Mouse (Mus musculus) megakaryocyte-erythroid progenitor cell, adult 5-6 weeks (primary cell): ENCODE data around the gene Hsd11b1. TPM values are rescaled to one million over a fixed set of nuclear protein-coding genes. Genes with fewer than 3 reads are reported as not detected.
"Not testable (repeated sequence)": the region's sequence is repeated elsewhere in the genome, so short reads cannot be mapped to it uniquely, and the experiment has no call there.

ENCODE experiments used
- ATAC-seq: replicated peaks from 2 replicates; pipeline ENCODE4 v1.8.0; 2016; ENCODE audit warnings: mild to moderate bottlenecking, inconsistent platforms; ENCODE audit not compliant: severe bottlenecking, poor library complexity, low FRiP score, low TSS enrichment
- total RNA-seq, 2 experiments: library from RNA; stranded (forward) in 1 of 2; stranded (reverse) in 1 of 2; fragments of 200-1000, 215-1000 nt in 1 of 2; fragments of >200 nt in 1 of 2; fragmentation: Nextera tagmentation in 1 of 2; gene quantifications; 2 replicates each; pipeline ENCODE4 v1.2.3; 2014 to 2017

Hsd11b1 gene
- total RNA-seq, 2 experiments from 2014 or later: not detected

DNA sequence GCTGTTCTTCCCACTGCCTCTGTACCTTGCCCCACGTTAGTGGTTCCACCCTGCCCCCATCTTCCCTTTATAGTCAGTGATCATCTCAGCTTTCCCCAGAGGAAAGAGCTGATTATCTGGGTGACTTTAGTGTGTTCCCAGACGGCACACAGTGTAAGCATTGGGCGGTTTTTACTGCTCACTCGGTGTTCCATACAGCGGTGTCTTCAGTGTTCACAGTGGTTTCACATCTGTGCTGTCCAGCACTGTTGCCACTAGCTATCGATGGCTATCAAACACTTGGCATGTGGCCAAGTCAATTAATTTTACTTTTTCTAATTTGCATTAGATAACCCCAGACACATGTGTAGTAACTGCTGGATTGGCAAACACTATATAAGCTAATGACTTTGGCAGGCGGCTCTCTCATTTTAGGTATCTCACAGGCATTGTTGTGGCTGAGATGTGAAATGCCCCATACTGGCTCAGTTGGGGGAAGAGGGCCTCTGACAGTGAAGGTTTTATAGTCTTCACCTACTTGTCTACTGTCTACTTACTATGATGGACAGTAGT lies 20.4 kb upstream of the Hsd11b1 start:
- no peak for ATAC-seq

DNA sequence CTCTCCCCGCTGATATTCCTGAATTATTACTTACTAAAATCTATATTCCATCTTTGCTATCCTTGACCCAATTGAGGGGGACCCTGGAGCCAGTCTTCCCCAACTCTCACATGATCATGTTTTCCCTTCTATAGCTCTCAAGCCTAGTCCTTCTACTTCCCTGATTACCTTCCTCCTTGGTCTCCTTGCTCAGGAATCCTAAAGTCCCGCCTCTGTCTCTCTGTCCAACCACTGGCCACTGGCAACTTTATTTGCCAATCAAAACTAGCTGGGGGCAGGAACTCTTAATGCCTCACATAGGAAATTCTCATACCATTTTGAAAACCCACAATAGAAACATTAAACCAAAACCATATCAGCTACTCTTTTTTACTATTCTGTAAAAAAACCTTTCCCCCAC lies 17.5 kb upstream of the Hsd11b1 start:
- no peak for ATAC-seq

DNA sequence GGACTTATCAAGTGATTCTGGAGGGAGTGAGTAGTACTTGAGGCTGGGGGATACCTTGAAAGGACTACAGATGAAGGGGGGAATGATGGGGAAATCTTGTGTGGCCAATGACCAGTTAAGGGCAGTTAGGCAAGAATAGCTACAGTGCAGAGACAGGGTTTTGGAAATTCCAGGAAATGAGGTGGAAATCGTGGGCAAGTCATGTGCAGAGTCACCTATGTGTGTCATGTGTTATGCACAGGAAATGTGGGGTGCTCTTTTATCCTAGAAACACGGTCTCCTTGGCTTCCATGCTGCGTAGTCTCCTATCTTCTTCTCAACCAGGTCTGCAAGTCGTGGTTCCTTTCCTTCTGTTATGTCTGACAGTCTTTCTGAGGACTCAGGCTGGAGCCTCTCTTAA lies 15.6 kb upstream of the Hsd11b1 start:
- no peak for ATAC-seq

DNA sequence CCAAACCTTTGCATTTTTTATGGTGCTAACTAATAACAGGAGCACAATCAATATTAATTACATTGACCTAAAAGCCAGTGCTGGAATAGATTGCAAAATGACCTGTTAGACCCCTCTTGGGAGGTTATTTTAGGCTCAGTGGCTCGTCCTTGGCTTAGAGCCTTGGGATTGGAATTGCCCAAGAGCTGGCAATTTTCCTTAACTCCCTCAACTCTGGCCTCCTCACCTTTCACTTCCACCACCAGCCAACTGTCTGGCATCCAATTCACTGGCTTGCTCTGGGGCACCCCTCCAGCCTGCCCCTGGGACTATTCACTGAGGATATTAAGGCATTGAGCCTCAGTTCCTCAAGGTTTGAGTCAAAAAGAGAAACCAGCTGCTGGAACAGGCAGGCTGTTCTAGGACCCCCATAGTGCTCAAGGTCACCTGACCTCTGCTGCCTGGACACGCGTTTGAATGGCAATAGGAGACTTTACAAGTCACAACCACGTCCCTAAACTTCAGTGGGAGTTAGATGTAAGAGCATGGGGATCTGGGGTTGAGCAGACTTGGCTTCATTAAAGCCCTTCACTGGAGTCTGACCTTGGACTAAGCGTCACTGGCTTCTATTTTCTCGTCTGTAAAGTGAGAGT lies 14.7 kb upstream of the Hsd11b1 start:
- no peak for ATAC-seq

DNA sequence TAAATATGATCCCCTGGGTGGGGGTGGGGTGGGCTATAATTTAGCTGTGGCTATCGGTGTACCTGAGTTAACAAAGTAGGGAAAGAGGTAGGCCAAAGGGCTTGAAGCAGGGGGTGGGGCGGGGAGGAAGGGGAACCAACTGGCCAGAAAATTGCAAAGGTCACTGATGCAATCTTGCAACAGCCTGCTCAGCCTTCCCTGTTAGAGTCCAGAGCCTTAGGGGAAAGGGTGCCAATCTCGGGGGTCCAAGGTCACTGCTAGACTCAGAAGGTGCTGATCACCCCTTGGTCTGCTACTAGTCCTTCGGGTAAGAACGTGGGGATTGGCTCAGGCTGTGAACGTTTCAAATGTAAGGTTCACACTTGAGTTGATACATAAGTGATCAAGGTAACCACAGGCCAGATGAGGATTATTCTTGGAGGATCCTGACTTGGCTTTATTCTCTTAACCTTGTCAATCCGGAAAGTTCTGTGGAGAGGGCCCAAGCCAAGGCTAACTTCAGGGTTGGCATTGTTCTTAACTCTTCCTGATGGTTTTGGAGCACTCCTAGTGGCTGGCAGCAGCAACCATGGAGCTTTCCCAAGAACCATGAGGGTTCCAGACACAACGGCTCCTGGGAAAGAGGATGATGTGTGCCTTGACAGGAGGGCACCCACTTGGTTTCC lies 10.7 kb upstream of the Hsd11b1 start:
- ATAC-seq: no peak

DNA sequence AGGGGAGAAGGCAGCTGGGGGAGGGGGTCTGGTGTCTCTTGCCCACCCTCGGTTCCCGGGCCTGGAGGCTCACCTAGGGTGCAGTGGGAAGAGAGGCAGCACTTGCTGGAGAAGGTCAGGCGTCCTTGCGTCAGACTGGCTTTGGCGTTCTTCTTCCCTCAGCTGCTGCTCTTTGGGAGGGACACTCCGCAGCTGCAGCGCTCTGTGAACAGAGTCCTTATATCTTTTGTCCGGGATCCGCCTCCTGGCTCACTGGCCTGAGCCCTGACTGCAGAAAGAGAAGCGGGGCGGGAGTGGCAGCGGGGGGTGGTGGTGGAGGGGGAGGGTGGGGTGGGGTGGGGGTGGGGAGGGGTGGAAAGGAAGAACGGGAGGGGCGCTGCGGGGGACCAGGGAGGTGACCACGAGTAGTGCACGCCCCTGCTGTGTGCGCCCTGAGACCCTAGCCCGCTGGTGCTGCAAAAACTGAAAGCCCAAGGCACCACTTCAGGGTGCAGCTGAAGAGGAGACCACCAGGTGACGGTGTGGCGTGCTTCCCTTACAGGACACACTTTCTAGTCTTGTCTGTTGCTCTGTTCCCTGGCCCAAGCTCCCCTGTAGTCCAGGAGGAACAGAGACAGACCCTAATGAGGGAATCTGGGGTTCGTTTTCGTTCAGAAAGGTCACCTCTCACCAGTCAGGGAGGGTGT lies 9.2 kb upstream of the Hsd11b1 start, which contains the start of gene G0s2:
TSS of gene G0s2 (minus strand) at position 302 of the 686 bp plus-strand sequence.
- peak; percentile 82 for ATAC-seq

DNA sequence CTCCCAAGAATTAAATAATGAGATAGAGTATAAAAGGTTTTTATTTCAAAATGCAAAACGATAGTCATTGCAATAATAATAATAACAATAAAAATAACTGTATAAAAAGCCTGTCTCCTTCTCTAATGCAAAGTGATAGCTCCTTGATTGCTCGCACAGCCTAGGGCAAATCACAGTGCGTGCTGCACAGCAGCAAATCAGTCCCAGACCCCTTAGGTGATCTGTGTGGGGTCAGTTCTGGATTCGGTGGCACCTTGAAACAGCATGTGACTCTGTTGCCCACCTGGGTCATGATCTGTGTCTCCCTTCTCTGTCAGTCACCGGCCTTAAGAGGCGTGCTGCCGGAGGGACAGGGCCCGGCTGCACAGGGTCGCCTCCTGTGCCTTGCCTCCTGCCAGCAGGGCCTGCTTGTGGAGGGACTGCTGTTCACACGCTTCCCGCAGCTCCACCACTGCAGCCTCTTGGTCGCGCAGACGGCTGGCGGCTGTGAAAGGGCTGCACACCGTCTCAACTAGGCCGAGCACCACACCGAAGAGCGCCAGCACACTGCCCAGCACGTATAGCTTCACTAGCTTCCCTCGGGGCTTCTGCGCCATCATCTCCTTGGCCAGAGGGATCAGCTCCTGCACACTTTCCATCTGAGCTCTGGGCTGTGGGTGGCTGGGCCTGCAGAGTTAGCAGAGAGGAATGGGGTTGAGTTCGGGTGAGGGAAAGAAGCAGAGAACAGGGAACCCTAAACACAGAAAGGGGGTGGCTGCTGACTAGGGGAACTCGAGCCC lies 8.5 kb upstream of the Hsd11b1 start:
- ATAC-seq: peak; percentile 19; the same call in 1 of the 2 replicates

DNA sequence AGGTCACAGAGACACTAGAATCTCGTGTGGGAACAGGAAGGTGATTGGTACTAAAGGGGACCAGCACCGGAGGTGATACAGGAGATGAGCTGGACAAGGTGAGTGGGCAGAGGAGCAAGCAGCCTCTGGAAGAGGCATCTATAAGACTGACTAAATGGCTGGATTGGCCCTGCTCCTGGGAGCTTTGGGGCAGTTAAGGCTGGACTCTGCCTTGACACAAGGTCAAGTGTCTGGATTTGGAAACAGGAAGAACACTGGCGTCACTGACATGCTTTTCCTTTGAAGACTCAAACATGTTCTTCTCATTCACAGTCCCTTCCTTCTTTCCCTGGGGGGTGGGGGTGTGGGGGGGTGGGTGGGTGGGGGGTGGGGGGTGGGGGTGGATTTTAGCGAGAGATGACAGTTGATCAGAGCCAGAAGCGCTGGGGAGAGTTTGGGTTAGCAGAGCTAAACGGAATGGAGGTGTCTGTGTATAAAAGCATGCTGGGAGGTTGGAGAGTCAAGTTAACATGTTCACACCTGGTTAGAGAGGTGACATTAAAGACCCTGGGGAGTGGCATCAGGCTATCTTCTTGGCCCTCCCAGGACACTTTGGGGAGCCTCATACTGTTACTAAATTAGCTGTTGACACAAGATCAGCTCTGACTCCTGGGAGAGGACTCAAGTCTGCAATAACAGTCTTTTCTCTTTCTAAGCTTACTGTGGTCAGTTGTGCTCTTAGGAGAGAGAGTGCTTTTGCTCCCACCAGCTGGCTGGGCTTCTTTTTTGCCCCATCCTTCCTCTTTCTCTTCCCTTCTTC lies 7.3 kb upstream of the Hsd11b1 start:
- no peak for ATAC-seq

DNA sequence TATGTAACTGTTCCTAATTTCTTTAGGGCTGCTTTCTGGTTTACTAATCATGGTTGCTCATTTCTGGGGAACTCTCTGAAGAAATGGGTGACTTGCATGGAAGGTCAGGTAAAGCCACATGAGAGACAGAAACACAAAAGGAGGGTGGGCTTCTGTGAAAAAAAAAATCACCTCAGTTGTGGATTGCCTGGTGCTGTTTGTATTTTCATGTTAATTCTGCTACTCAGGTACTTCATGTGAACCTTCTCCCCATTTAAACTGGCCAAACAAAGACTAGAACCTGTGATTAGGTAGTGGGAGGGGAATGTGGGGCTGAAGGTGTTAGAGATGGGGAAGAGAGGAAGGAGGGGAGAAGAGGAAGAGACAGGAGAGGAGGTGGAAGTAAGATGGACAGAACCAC lies 1.9 kb upstream of the Hsd11b1 start:
- no peak for ATAC-seq

DNA sequence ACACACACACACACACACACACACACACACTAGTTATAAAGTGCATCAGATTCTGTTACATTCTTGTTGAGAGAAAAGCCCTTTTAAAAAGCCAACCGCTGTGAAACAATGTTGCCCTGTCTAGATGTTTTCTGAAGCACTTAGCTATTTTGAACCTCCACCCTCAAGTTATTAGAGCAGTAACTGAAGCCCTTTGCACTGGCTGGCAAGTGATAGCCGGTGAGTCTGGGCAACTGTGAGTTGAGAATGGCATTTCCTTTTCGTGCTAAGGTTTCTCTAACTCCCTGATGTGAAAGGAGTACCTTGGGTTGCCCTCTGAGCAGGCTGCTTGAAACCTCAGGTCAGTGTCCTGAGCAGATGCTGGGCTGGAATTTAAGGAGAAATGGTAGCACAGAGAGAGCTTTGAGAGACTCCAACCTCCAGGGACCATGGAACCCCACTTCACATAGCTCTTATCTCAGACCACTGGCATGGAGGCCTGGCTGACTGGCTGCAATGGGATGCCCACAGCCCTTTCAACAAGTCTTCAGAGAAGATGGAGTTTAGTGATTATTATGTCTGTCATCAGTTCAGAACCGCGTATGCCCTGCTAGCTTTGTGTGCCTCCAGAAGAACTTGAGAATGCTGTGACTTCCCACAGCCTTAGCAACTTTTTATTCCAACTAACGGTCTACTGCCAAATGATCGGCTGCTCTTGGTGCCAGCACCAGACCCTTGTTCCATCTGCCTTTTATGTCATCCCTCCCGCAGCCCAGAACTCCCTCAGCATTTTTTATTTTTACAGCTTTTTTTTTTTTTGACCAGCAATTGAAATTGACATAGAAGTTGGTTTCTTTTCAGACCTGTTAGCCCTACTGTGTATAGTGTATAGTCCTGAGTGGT lies 608 bp downstream of the Hsd11b1 start:
- ATAC-seq: peak; percentile 40

DNA sequence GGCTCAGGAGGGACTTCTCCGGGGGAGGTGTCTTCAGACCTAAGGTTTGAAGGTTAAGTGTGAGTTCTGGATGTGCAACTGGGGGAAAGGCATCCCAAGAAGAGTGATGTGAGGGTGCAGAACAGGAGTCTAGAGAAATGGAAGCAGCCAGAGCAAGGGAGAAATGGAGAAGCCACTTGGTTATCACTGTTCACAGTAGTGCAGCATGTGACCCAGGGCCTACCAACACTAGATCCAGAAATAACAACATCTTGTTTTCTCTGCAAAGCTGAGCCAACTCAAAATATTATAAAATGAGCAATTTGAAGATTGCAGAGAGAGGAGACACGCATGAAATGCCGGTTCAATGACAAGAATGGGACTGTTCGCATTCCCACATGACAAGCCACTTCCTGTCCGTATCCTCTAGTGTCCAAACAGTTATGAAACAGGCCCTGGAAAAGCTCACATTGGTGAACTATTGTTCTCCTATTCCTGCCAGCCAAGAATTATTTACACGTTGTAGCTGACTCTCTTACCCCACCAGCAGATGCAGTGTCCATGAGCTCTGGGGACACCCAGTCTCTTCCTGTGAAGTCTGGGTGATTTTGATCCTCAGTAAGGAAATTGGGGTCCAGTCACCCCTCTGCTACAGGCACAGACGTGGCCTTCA lies 1.9 kb downstream of the Hsd11b1 start:
- ATAC-seq: no peak

DNA sequence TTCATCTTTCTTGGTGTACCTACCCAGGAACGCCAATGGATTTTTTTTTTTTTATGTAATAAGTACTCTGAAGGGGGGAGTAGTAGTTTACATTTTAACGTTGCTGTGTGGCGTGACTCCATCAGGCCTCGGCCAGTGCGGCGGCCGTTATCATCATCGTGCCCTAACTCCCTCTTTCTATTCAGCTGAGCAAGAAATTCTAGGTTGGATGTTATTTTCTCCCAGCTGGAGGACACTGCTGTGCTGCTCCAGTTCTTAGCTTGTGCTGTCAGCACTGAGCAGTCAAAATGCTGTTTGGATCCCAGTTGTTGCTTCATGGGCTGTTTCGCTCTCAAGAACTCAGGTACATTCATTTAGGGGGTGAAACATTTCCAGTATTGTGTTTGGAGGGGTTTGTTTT lies 4.3 kb downstream of the Hsd11b1 start:
- ATAC-seq: no peak

DNA sequence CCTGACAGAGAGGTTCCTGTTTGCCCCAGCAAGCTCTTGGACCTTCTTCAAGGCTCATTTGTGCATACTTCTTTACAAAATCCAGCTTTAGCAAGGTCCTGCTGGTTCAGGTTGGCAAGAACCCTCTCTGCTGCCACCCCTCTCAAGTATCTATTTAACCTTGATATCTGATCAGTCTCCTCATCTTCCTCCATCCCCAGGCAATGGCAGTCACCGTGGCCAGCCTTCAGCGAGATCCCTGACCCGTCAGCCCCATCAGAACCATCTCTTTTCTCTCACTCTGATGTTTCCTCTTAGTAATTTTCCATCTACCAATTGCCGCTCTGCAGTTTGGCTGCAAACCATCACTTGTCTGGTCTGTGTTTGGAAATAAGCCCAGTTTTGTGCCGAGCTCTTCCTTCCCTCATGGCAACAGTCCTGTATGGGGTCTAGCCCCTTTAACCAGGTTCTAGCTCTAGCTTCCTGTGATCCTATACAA lies 7.2 kb downstream of the Hsd11b1 start:
- no peak for ATAC-seq

DNA sequence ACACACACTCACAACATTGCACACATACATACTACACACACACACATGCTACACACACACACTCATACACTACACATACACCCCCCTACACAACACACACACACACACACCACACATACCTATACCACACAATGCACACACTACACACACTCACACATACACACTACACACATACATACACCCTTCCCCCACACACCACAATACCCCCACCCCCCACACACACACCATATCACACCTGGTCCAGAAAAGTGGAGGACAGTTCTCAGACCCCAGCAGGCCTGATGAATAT lies 7.6 kb downstream of the Hsd11b1 start:
- no peak for ATAC-seq

DNA sequence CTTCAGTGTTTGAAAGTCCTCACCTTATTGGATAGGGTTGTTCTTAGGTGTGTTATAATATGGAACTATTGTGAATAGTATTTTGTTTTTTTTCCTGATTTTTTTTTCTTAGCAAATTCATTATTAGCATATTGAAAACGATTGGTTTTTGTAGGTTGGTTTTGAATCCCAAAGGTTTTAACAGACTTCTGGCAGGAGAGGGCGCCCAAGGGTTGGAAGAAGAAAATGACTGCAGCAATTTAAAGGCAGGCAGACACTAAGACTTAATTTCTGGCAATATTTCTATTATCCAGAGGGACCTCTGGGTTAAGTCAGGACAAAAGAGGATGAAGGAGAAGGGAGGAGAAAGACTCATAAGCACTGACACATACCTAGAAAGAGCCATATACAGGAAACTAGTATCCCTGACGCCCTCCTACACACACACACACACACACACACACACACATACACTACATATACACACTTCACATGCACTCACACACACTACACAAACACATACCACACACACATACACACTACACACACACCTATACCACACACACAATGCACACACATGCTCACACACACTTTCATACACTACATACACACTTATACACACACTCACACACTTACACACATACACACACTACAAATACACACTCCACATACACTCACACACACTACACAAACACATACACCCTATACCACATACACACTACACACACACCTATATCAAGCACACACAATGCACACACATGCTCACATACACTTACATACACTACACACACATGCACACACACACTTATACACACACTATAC lies 8.2 kb downstream of the Hsd11b1 start:
- 0 out of 2 replicates have a peak, but pooled peaks have one; percentile 57 for ATAC-seq

DNA sequence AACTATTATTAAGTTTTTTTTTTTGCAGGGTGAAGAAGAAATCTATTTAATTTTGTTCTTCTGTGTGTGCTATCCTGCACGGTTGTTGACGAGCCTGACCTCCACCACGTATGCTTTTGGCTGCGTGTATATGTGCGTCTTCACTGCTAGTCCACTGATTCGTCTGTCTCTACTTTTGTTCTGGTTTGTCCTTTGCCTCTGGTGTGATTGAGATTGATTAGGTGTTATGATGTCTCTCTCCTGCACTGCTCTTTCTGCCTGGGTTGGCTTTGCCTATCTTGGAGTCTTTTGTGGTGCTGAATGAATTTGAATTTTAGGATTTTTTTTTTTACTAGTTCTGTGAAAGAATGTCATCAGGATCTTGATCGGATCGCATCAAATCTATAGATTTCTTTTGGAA lies 8.8 kb downstream of the Hsd11b1 start:
- ATAC-seq: no peak

DNA sequence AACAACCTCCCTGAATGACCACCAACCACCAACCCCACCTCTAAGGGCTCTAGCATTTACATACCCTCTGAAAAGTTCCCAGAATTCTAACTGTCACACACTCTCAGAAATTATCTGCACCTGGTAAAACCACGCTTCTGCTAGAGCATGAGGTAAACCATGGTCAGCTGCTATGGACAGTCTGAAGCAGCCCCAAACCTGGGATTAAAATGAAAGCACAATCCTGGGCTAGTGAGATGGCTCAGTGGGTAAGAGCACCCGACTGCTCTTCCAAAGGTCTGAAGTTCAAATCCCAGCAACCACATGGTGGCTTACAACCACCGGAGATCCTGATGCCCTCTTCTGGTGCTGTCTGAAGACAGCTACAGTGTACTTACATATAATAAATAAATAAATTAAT lies 10.0 kb downstream of the Hsd11b1 start:
- not testable (repeated sequence) for ATAC-seq
